Mouse (Mus musculus): ENCODE measurements around the gene Hoxd4. TPM values are rescaled to one million over a fixed set of nuclear protein-coding genes. Genes with fewer than 3 reads are reported as not detected.

The Hoxd4 gene
- not detected for polyA plus RNA-seq (2012; fragmentation: generic; extraction: Trizol)

DNA sequence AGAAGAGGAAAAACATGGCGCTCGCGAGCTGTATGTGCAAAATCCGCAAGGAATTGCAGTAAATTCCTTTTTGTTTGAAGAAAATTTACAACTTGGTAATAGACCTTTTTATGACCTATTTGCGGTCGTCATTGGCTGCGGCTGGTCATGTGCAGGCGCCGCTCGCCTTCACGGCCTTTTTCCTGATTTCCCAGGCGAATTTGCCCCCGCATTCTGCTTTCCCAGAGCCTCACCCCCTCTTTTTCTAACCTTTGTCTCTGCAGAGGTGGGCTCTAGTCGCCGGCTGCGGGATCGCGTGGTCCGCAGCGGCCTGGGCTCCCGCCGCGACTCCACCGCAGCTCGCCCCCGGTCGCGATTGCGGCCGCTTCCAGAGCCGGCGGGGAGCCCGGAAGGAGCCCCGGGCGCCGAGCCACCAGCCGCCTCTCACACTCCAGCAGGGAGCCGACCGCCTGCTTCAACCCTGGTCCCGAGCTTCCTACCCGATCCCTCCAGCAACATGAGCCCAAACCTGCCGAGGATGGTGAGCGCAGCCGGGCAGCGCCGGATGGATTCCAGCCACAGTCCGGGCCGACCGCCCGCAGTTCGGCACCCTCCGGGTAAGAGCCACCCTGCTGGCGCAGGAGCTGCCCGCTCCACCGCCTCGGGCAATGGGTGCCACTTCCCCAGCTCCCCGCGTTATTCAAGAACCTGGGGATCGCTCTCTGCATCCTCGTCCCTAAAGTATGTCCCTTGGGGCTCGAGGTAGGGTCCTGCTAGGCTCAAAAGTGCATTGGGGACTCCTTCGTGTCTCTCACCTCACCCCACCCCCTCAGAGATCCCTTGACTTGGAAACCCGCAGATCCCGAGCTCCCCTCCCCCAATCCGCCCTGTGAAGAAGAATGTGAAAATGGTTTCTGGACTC, at the start of gene Hoxd4, which contains the start of gene Hoxd3:
Hoxd4 (plus strand) TSS at position 209 of the 901 bp plus-strand sequence.
Hoxd3 (plus strand) TSS at position 207 of the 901 bp plus-strand sequence.
- Histone ChIP-seq H3K4me2 (ENCODE audit: low read depth) (no peak within 1 kb of the TSS), H3ac (ENCODE audit: control insufficient read depth, insufficient read length) (no peak within 1 kb of the TSS), H3K27me3 (ENCODE audit: control insufficient read depth, insufficient read depth, insufficient read length) (peaks cover 45% of the 10 kb centered on the region), H3K36me3 (ENCODE audit: control insufficient read depth, insufficient read depth) (no peaks in the 10 kb centered on the region), H3K4me3 (no peak within 1 kb of the TSS), H3K79me2 (ENCODE audit: control insufficient read depth, insufficient read depth) (no peaks in the 10 kb centered on the region)
- TF ChIP-seq REST (IDR thresholded peaks at IDR 0.05; ENCODE audit: insufficient read depth, insufficient read length) (no peak), E2F4 (IDR thresholded peaks at IDR 0.05; ENCODE audit: insufficient read depth) (no peak), POLR2AphosphoS2 (IDR thresholded peaks at IDR 0.05; ENCODE audit: insufficient read length, low read depth) (no peak), USF1 (IDR thresholded peaks at IDR 0.05; ENCODE audit: low read depth) (no peak), TCF3 (IDR thresholded peaks at IDR 0.05; ENCODE audit: insufficient read length, low read depth) (no peak), MYOG (IDR thresholded peaks at IDR 0.05; ENCODE audit: control insufficient read depth in 1 of 3, insufficient read depth in 1 of 3, insufficient read length in 2 of 3, low read depth in 2 of 3) (no peak)

DNA sequence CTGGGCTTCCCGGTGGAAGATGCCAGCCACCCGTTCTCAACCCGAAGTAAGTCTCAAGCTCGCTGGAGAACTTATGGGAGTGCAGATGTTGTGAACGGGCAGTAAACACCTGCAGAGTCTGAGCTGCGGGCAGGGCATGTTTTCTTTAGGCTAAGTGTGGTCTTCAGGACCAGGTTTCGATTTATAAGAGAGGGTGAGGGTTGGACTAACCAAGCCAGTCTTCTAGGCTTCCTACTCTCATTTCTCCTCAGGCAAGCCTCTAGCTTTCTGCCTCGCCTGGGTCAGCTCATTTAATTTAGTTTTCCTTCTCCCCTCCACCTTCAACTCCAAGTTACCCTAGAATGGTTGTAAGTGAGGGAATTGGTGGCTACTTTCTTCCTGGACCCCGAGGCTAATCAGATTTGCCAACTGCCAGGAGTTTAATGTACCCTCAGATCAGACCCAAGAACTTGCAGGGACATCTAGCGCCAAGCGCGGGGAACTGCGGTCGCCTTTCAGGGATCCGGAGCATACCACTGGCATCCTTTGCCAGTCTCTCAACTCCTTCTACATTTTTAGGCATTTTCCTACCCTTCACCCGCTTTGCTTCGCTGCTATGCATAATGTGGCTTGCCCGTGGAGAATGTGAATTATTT, 48.3 kb upstream of the Hoxd4 start:
- H3K79me2 ChIP-seq (ENCODE audit: control insufficient read depth, insufficient read depth): no peaks in the 10 kb centered on the region
- H3K36me3 ChIP-seq (ENCODE audit: control insufficient read depth, insufficient read depth): no peaks in the 10 kb centered on the region
- H3ac ChIP-seq (ENCODE audit: control insufficient read depth, insufficient read length): no peak overlapping the region
- H3K27me3 ChIP-seq (ENCODE audit: control insufficient read depth, insufficient read depth, insufficient read length): peaks cover 60% of the 10 kb centered on the region
- H3K4me3 ChIP-seq: no peak overlapping the region
- TF ChIP-seq MYOD1 (IDR thresholded peaks at IDR 0.05; ENCODE audit: control insufficient read depth in 1 of 3, insufficient read length in 2 of 3, low read depth in 2 of 3) (no peak), TCF12 (IDR thresholded peaks at IDR 0.05; ENCODE audit: insufficient read depth, poor library complexity, severe bottlenecking) (no peak), POLR2A (IDR thresholded peaks at IDR 0.05; ENCODE audit: insufficient read length, low read depth) (no peak), POLR2AphosphoS2 (IDR thresholded peaks at IDR 0.05; ENCODE audit: insufficient read length, low read depth) (no peak), MAX (IDR thresholded peaks at IDR 0.05; ENCODE audit: low read depth) (no peak), E2F4 (IDR thresholded peaks at IDR 0.05; ENCODE audit: insufficient read depth) (no peak), MYOG (IDR thresholded peaks at IDR 0.05; ENCODE audit: control insufficient read depth in 1 of 3, insufficient read depth in 1 of 3, insufficient read length in 2 of 3, low read depth in 2 of 3) (no peak), REST (IDR thresholded peaks at IDR 0.05; ENCODE audit: insufficient read depth, insufficient read length) (no peak), TCF3 (IDR thresholded peaks at IDR 0.05; ENCODE audit: insufficient read length, low read depth) (no peak), USF1 (IDR thresholded peaks at IDR 0.05; ENCODE audit: low read depth) (no peak), SRF (IDR thresholded peaks at IDR 0.05; ENCODE audit: control insufficient read depth, insufficient read length, low read depth) (no peak), CEBPB (IDR thresholded peaks at IDR 0.05; ENCODE audit: insufficient read depth, poor library complexity, severe bottlenecking) (no peak)
- H3K4me2 ChIP-seq (ENCODE audit: low read depth): peak overlapping the region; percentile 37

DNA sequence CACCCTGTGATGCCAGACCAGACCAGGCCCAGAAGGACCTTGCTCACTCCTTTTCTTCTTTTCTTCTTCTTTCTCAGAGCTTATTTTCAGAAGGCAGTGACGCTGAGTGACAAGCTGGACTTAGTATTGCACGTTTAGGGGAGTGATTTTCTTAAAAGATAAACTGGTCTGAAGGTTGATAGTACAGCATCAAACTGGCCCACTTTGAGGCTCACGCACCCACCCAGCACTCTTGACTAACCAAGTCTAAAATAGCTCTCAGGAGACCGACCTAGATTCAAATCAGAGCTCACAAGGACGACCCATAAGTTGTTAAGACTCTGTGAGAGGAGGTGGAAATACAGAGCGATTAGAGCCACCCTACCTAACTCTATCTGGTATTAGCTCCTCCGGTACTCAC, 45.3 kb upstream of the Hoxd4 start:
- Histone ChIP-seq H3K36me3 (ENCODE audit: control insufficient read depth, insufficient read depth) (no peaks in the 10 kb centered on the region), H3K4me3 (no peak overlapping the region), H3K4me2 (ENCODE audit: low read depth) (no peak overlapping the region), H3K79me2 (ENCODE audit: control insufficient read depth, insufficient read depth) (no peaks in the 10 kb centered on the region), H3ac (ENCODE audit: control insufficient read depth, insufficient read length) (no peak overlapping the region), H3K27me3 (ENCODE audit: control insufficient read depth, insufficient read depth, insufficient read length) (peaks cover 46% of the 10 kb centered on the region)
- no peak for TF ChIP-seq MAX (IDR thresholded peaks at IDR 0.05; ENCODE audit: low read depth)

DNA sequence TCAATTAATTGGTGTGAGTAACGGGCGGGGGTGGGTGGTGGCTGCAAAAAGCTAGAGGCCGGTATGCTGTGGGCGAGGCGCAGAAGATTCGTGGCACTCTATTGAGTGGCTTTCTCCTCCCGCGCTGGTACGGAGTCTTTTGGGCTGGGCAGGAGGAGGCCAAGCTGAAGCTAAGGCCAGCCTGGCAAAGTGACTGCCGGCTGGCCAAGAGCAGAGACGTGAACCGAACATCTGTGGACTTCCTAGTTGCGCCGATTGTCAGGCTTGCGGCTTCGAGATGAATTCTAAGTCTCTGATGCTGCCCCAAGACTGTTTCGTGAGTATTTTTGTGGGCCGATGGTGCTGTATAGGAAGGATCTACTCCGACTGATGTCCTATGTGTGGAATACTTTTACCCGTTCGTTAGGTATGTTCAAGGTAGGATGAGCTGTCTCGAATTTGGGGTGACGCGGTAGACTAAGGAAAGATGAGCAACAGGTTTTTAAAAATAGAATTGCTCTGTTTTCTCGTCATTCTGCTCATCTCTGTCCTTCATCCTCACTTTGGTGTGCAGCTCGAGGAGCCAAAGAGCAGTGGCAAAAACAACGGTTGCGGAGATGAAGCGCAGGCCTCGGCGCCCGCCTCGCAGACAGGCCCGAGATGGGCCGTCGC, 44.4 kb upstream of the Hoxd4 start:
- Histone ChIP-seq H3K4me2 (ENCODE audit: low read depth) (no peak overlapping the region), H3K27me3 (ENCODE audit: control insufficient read depth, insufficient read depth, insufficient read length) (peaks cover 39% of the 10 kb centered on the region), H3K36me3 (ENCODE audit: control insufficient read depth, insufficient read depth) (no peaks in the 10 kb centered on the region), H3K4me3 (no peak overlapping the region), H3K79me2 (ENCODE audit: control insufficient read depth, insufficient read depth) (no peaks in the 10 kb centered on the region), H3ac (ENCODE audit: control insufficient read depth, insufficient read length) (no peak overlapping the region)
- TF ChIP-seq MAX (IDR thresholded peaks at IDR 0.05; ENCODE audit: low read depth) (no peak), MYOD1 (IDR thresholded peaks at IDR 0.05; ENCODE audit: control insufficient read depth in 1 of 3, insufficient read length in 2 of 3, low read depth in 2 of 3) (no peak), MYOG (IDR thresholded peaks at IDR 0.05; ENCODE audit: control insufficient read depth in 1 of 3, insufficient read depth in 1 of 3, insufficient read length in 2 of 3, low read depth in 2 of 3) (no peak), TCF12 (IDR thresholded peaks at IDR 0.05; ENCODE audit: insufficient read depth, poor library complexity, severe bottlenecking) (no peak), POLR2AphosphoS2 (IDR thresholded peaks at IDR 0.05; ENCODE audit: insufficient read length, low read depth) (no peak), CEBPB (IDR thresholded peaks at IDR 0.05; ENCODE audit: insufficient read depth, poor library complexity, severe bottlenecking) (no peak), E2F4 (IDR thresholded peaks at IDR 0.05; ENCODE audit: insufficient read depth) (no peak), SRF (IDR thresholded peaks at IDR 0.05; ENCODE audit: control insufficient read depth, insufficient read length, low read depth) (no peak), USF1 (IDR thresholded peaks at IDR 0.05; ENCODE audit: low read depth) (no peak), REST (IDR thresholded peaks at IDR 0.05; ENCODE audit: insufficient read depth, insufficient read length) (no peak), POLR2A (IDR thresholded peaks at IDR 0.05; ENCODE audit: insufficient read length, low read depth) (no peak), TCF3 (IDR thresholded peaks at IDR 0.05; ENCODE audit: insufficient read length, low read depth) (no peak)

Measured in myocyte (in vitro differentiated cells).